Comparison of ENCODE assay signal across 12 mouse cellular contexts in the genomic region with DNA sequence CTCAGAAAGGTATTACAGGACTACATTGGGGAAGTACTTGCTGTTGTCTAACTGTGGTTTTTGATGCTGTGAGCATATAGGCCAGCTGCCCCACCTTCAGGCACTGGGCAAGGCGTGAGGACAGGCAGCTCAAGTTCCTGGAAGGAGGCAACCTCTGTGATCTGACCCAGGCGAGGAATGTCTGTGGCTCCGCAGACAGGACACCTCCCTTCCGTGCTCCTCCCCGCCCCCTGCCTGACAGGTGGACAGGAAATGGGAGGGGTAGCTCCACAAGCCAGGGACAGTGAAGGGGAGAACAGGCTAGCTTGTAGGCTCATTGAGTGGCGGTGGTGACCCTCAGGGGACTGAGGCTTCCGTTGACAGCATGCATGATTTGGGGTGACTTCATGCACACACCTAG. TPM values are rescaled to one million over a fixed set of nuclear protein-coding genes. Genes with fewer than 3 reads are reported as not detected.
DNase-seq lines count a peak whose midpoint lies in the region; ATAC-seq and TF ChIP-seq lines count a peak whose summit lies in the region.
"Had no signal": no experiment of that assay in that cellular context is flagged by ENCODE, and none has a peak within 500 bp of the region (broad histone marks: within the 10 kb centered on the region; RNA-seq: fewer than 3 reads in every experiment).

No protein-coding gene starts in this region.

- no peak for TF ChIP-seq CTCF in liver, postnatal 0 days (IDR thresholded peaks at IDR 0.05; ENCODE audit: low read depth)

- ATAC-seq in hindbrain, embryonic 11.5 days (ENCODE audit: low FRiP score), result no peak
- ATAC-seq in hindbrain, embryonic 16.5 days, result no peak
- no peak for ATAC-seq in activated CD4-positive, CD25-positive, alpha-beta regulatory T cell, adult 4 months
- no peak for ATAC-seq in liver, postnatal 0 days

- no peak overlapping the region for H3K4me3 ChIP-seq in hindbrain, embryonic 11.5 days (ENCODE audit: low read depth, low read length)
- H3K4me3 ChIP-seq in hindbrain, embryonic 16.5 days (ENCODE audit: low read length), result no peak overlapping the region
- no peak overlapping the region for H3K4me3 ChIP-seq in liver, postnatal 0 days (ENCODE audit: low read depth, low read length)
- H3K4me3 ChIP-seq: heart, adult 2 months had no signal

- H3K36me3 ChIP-seq in hindbrain, embryonic 11.5 days (ENCODE audit: control insufficient read depth, insufficient read depth, low read length), result 0 out of 2 replicates have a peak, but pooled peaks cover 2% of the 10 kb centered on the region
- no peaks in the 10 kb centered on the region for H3K36me3 ChIP-seq in hindbrain, embryonic 16.5 days (ENCODE audit: control insufficient read depth, insufficient read depth, low read length)
- no peaks in the 10 kb centered on the region for H3K36me3 ChIP-seq in liver, postnatal 0 days (replicated peaks; ENCODE audit: insufficient read depth, low read length)

- no peak overlapping the region for H3K9ac ChIP-seq in hindbrain, embryonic 11.5 days (ENCODE audit: low read depth, low read length)
- no peak overlapping the region for H3K9ac ChIP-seq in hindbrain, embryonic 16.5 days (ENCODE audit: low read depth, low read length)
- H3K9ac ChIP-seq in liver, postnatal 0 days (replicated peaks), result no peak overlapping the region

- peak; percentile 25 for DNase-seq in hindbrain, embryonic 11.5 days (ENCODE audit: low spot score)
- DNase-seq in thymus, postnatal 14 days, result peak; percentile 16
- DNase-seq in thymus, postnatal 4 days, result no peak
- peak; percentile 29 for DNase-seq in induced T-regulatory cell, adult 2 months (ENCODE audit: low read depth)
- no peak for DNase-seq in retina, postnatal 1 day
- DNase-seq in liver, postnatal 0 days, result no peak
- DNase-seq: cerebellum, postnatal 10 days; heart, adult 2 months; right cerebral cortex, adult 18-20 months; thymus, adult 18-20 months had no signal

- peaks cover 48% of the 10 kb centered on the region for H3K4me1 ChIP-seq in hindbrain, embryonic 11.5 days (replicated peaks; ENCODE audit: control insufficient read depth, insufficient read depth, low read length)
- peaks cover 21% of the 10 kb centered on the region for H3K4me1 ChIP-seq in hindbrain, embryonic 16.5 days (ENCODE audit: control insufficient read depth, insufficient read depth, low read depth, low read length)
- H3K4me1 ChIP-seq in liver, postnatal 0 days (ENCODE audit: insufficient read depth), result peaks cover 6% of the 10 kb centered on the region

- TF ChIP-seq EP300 in liver, postnatal 0 days (IDR thresholded peaks at IDR 0.05; ENCODE audit: low read depth), result no peak

- WGBS in hindbrain, embryonic 11.5 days, result 47% methylated on average over 7 of the region's 7 CpGs
- WGBS in hindbrain, embryonic 16.5 days, result 53% methylated on average over 7 of the region's 7 CpGs
- 26% methylated on average over 7 of the region's 7 CpGs for WGBS in liver, postnatal 0 days (ENCODE audit: insufficient replicate concordance)

- H3K27ac ChIP-seq in hindbrain, embryonic 11.5 days (ENCODE audit: low read depth, low read length), result no peak overlapping the region
- no peak overlapping the region for H3K27ac ChIP-seq in hindbrain, embryonic 16.5 days (ENCODE audit: low read depth, low read length)
- no peak overlapping the region for H3K27ac ChIP-seq in liver, postnatal 0 days (ENCODE audit: low read depth)
- H3K27ac ChIP-seq: heart, adult 2 months had no signal

- H3K27me3 ChIP-seq in hindbrain, embryonic 11.5 days (ENCODE audit: control insufficient read depth, insufficient read depth, low read length), result no peaks in the 10 kb centered on the region
- no peaks in the 10 kb centered on the region for H3K27me3 ChIP-seq in hindbrain, embryonic 16.5 days (replicated peaks; ENCODE audit: control insufficient read depth, insufficient read depth, low read length)
- peaks cover 9% of the 10 kb centered on the region; the same call in 1 of the 2 replicates for H3K27me3 ChIP-seq in liver, postnatal 0 days (ENCODE audit: insufficient read depth, low read length)

- no peaks in the 10 kb centered on the region for H3K9me3 ChIP-seq in hindbrain, embryonic 11.5 days (ENCODE audit: control insufficient read depth, low read length)
- H3K9me3 ChIP-seq in hindbrain, embryonic 16.5 days (ENCODE audit: control insufficient read depth, low read length), result no peaks in the 10 kb centered on the region
- no peaks in the 10 kb centered on the region for H3K9me3 ChIP-seq in liver, postnatal 0 days (ENCODE audit: low read length)

- no peak overlapping the region; the same call in 1 of the 2 replicates for H3K4me2 ChIP-seq in hindbrain, embryonic 11.5 days (replicated peaks; ENCODE audit: low read depth, low read length)
- H3K4me2 ChIP-seq in hindbrain, embryonic 16.5 days (ENCODE audit: low read length), result no peak overlapping the region
- H3K4me2 ChIP-seq in liver, postnatal 0 days (ENCODE audit: low read depth, low read length), result no peak overlapping the region

RNA-seq across cellular contexts. Expression of a gene that starts 24.4 kb away (rescaled TPM):
- 42.4 and 42.7 TPM in 2 replicates for polyA plus RNA-seq in hindbrain, embryonic 11.5 days (2014; fragmentation: Nextera tagmentation; extraction: Ambion mirVana)
- 115 and 117 TPM in 2 replicates for polyA plus RNA-seq in hindbrain, embryonic 16.5 days (2015; fragmentation: Nextera tagmentation; extraction: Ambion mirVana)
- polyA plus RNA-seq in activated CD4-positive, CD25-positive, alpha-beta regulatory T cell, adult 4 months (2017; shearing (Covaris generic)), result not detected
- 25.2 and 26.4 TPM in 2 replicates for polyA plus RNA-seq in liver, postnatal 0 days (2015; fragmentation: Nextera tagmentation; extraction: Ambion mirVana)

RNA-seq across cellular contexts. Expression of a gene that starts 32.4 kb away (rescaled TPM):
- polyA plus RNA-seq in hindbrain, embryonic 11.5 days (2014; fragmentation: Nextera tagmentation; extraction: Ambion mirVana), result 27.8 and 29.5 TPM in 2 replicates
- polyA plus RNA-seq in hindbrain, embryonic 16.5 days (2015; fragmentation: Nextera tagmentation; extraction: Ambion mirVana), result 22.5 and 29.5 TPM in 2 replicates
- polyA plus RNA-seq in activated CD4-positive, CD25-positive, alpha-beta regulatory T cell, adult 4 months (2017; shearing (Covaris generic)), result not detected
- 0.12 and 0.29 TPM in 2 replicates for polyA plus RNA-seq in liver, postnatal 0 days (2015; fragmentation: Nextera tagmentation; extraction: Ambion mirVana)

RNA-seq across cellular contexts. Expression of a gene that starts 35.3 kb away (rescaled TPM):
- polyA plus RNA-seq in hindbrain, embryonic 11.5 days (2014; fragmentation: Nextera tagmentation; extraction: Ambion mirVana), result 83.7 TPM in 2 replicates
- polyA plus RNA-seq in hindbrain, embryonic 16.5 days (2015; fragmentation: Nextera tagmentation; extraction: Ambion mirVana), result 46.4 and 46.6 TPM in 2 replicates
- 1 to 10 TPM; 4.9 to 7.2 TPM for polyA plus RNA-seq in activated CD4-positive, CD25-positive, alpha-beta regulatory T cell, adult 4 months (2017; shearing (Covaris generic))
- 28.5 and 33.2 TPM in 2 replicates for polyA plus RNA-seq in liver, postnatal 0 days (2015; fragmentation: Nextera tagmentation; extraction: Ambion mirVana)

RNA-seq across cellular contexts. Expression of a gene that starts 48.8 kb away (rescaled TPM):
- 80.0 and 84.1 TPM in 2 replicates for polyA plus RNA-seq in hindbrain, embryonic 11.5 days (2014; fragmentation: Nextera tagmentation; extraction: Ambion mirVana)
- polyA plus RNA-seq in hindbrain, embryonic 16.5 days (2015; fragmentation: Nextera tagmentation; extraction: Ambion mirVana), result 63.6 and 65.2 TPM in 2 replicates
- polyA plus RNA-seq in activated CD4-positive, CD25-positive, alpha-beta regulatory T cell, adult 4 months (2017; shearing (Covaris generic)), result 10 to 100 TPM; 51.4 to 65.6 TPM
- polyA plus RNA-seq in liver, postnatal 0 days (2015; fragmentation: Nextera tagmentation; extraction: Ambion mirVana), result 30.9 and 31.7 TPM in 2 replicates

RNA-seq across cellular contexts. Expression of a gene that starts 58.4 kb away (rescaled TPM):
- 187 and 192 TPM in 2 replicates for polyA plus RNA-seq in hindbrain, embryonic 11.5 days (2014; fragmentation: Nextera tagmentation; extraction: Ambion mirVana)
- 309 and 323 TPM in 2 replicates for polyA plus RNA-seq in hindbrain, embryonic 16.5 days (2015; fragmentation: Nextera tagmentation; extraction: Ambion mirVana)
- 100 to 1,000 TPM; 107 to 114 TPM for polyA plus RNA-seq in activated CD4-positive, CD25-positive, alpha-beta regulatory T cell, adult 4 months (2017; shearing (Covaris generic))
- 64.0 and 65.2 TPM in 2 replicates for polyA plus RNA-seq in liver, postnatal 0 days (2015; fragmentation: Nextera tagmentation; extraction: Ambion mirVana)

Comparison
In these comparisons a context has a peak if more than half of its experiments do, and no peak if none do; other contexts are left out.
1. DNase-seq: peak in hindbrain, embryonic 11.5 days (single experiment), thymus, postnatal 14 days (single experiment) and induced T-regulatory cell, adult 2 months (single experiment); none in thymus, postnatal 4 days (single experiment), retina, postnatal 1 day (single experiment) and liver, postnatal 0 days (single experiment).
2. RNA of a gene that starts 24.4 kb away (polyA plus RNA-seq): 115 to 117 TPM in hindbrain, embryonic 16.5 days, 42.4 to 42.7 TPM in hindbrain, embryonic 11.5 days and 25.2 to 26.4 TPM in liver, postnatal 0 days; not detected in activated CD4-positive, CD25-positive, alpha-beta regulatory T cell, adult 4 months; every median in the first group is over 10 times any median in the second.
3. RNA of a gene that starts 32.4 kb away (polyA plus RNA-seq): 27.8 to 29.5 TPM in hindbrain, embryonic 11.5 days and 22.5 to 29.5 TPM in hindbrain, embryonic 16.5 days; 0.12 to 0.29 TPM in liver, postnatal 0 days and not detected in activated CD4-positive, CD25-positive, alpha-beta regulatory T cell, adult 4 months; every median in the first group is over 10 times any median in the second.